Mouse (Mus musculus): ENCODE data around the gene Clec2d. TPM values are rescaled to one million over a fixed set of nuclear protein-coding genes. Genes with fewer than 3 reads are reported as not detected.

The Clec2d gene
- polyA plus RNA-seq, 1 experiment from 2014 or later = not detected

DNA sequence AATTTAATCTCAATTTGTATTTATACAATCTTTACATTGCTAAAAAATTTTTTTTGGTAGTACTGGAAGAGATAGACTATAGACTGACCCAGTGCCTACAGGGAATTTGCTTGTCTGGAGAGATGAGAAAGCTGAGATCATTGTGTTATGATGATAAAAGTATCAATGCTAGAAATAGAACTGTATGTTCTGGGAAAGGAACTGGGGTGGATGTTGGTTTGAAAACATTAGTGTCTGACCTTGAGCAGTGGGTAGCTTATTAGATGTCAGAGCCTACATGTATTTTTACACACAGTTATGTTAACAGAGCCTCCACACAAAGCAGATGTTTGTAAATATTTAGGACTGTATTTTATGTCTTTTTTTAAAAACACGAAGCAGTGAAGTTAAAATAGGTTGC, 43.7 kb downstream of the Clec2d start:
- Histone ChIP-seq H3K9me3 (ENCODE audit: control insufficient read depth, low read length) (no peaks in the 10 kb centered on the region), H3K27ac (ENCODE audit: low read depth, low read length) (no peak overlapping the region), H3K4me1 (ENCODE audit: control insufficient read depth, insufficient read depth, low read length) (no peaks in the 10 kb centered on the region), H3K9ac (ENCODE audit: low read length) (no peak overlapping the region), H3K27me3 (ENCODE audit: control insufficient read depth, insufficient read depth, low read length) (no peaks in the 10 kb centered on the region), H3K36me3 (ENCODE audit: control insufficient read depth, insufficient read depth, low read length) (no peaks in the 10 kb centered on the region), H3K4me2 (ENCODE audit: low read depth) (no peak overlapping the region), H3K4me3 (ENCODE audit: low read depth, low read length) (no peak overlapping the region)
- 65% methylated on average over 1 of the region's 1 CpGs for WGBS
- DNase-seq (ENCODE audit: low spot score) (no peak), ATAC-seq (ENCODE audit: insufficient read depth, low FRiP score, low TSS enrichment) (no peak)

DNA sequence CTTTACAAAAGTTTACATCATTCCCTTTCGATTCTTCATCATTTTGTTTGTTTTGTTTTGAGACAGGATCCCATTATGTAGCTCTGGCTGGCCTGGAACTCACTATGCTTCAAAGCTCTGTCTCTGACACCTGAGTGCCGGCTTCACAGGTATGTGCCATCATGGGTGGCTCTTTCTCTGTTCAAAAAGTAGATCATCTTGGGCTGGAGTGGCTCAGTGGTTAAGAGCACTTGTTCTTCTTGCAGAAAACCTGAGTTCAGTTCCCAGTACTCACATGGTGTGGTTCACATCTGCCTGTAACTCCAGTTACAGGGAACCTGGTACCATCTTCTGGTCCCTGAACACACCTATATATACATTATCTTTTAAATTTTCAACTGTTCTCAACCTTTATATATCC, 44.7 kb downstream of the Clec2d start:
- WGBS = 82% methylated on average over 2 of the region's 2 CpGs
- Histone ChIP-seq H3K9ac (ENCODE audit: low read length) (no peak overlapping the region), H3K4me1 (ENCODE audit: control insufficient read depth, insufficient read depth, low read length) (no peaks in the 10 kb centered on the region), H3K27ac (ENCODE audit: low read depth, low read length) (no peak overlapping the region), H3K4me2 (ENCODE audit: low read depth) (no peak overlapping the region), H3K4me3 (ENCODE audit: low read depth, low read length) (no peak overlapping the region), H3K27me3 (ENCODE audit: control insufficient read depth, insufficient read depth, low read length) (no peaks in the 10 kb centered on the region), H3K36me3 (ENCODE audit: control insufficient read depth, insufficient read depth, low read length) (no peaks in the 10 kb centered on the region), H3K9me3 (ENCODE audit: control insufficient read depth, low read length) (no peaks in the 10 kb centered on the region)
- ATAC-seq (ENCODE audit: insufficient read depth, low FRiP score, low TSS enrichment) = no peak
- no peak for DNase-seq (ENCODE audit: low spot score)

DNA sequence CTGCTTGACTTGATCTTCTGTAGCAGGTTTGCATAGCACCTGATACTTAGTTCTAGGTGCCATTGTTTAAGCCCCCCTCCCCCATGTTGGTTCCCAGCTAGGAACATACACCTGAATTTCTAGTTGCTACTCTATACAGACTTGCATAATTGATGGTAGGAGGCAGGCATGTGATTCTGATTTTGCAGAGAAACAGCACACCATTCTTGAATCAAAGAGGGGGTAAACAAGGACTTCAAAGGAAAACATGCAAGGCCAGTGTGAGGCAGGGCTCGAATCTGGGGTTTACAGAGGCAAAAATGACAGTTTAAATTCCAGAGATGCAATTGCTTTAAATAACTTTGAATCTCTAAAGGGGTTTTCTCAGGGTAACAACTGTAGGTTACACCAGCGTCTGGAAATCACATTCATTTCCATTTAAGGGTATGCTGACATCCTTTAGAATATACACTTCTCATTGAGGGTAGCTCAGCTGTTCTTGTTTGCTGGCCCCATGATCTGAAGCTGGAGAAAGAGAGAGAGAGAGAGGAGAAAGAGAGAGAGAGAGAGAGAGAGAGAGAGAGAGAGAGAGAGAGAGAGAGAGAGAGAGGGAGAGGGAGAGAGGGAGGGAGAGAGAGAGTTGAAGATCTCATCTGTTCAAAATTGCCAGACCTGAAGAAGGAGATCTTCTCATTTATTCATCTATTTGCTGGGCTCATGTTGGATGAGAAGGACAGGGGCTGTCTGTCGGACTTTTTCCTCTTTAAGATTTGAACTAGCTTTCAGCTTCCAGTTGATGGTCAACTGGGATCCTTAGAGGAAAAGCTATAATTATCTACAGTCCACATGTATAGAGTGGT, 48.7 kb downstream of the Clec2d start:
- no peaks in the 10 kb centered on the region for H3K9me3 ChIP-seq (ENCODE audit: control insufficient read depth, low read length)
- no peak overlapping the region for H3K27ac ChIP-seq (ENCODE audit: low read depth, low read length)
- no peaks in the 10 kb centered on the region for H3K27me3 ChIP-seq (ENCODE audit: control insufficient read depth, insufficient read depth, low read length)
- H3K9ac ChIP-seq (ENCODE audit: low read length) = no peak overlapping the region
- ATAC-seq (ENCODE audit: insufficient read depth, low FRiP score, low TSS enrichment) (no peak), DNase-seq (ENCODE audit: low spot score) (no peak)
- no peak overlapping the region for H3K4me3 ChIP-seq (ENCODE audit: low read depth, low read length)
- 55% methylated on average over 3 of the region's 3 CpGs for WGBS
- no peaks in the 10 kb centered on the region for H3K4me1 ChIP-seq (ENCODE audit: control insufficient read depth, insufficient read depth, low read length)
- no peak overlapping the region for H3K4me2 ChIP-seq (ENCODE audit: low read depth)
- no peaks in the 10 kb centered on the region for H3K36me3 ChIP-seq (ENCODE audit: control insufficient read depth, insufficient read depth, low read length)

DNA sequence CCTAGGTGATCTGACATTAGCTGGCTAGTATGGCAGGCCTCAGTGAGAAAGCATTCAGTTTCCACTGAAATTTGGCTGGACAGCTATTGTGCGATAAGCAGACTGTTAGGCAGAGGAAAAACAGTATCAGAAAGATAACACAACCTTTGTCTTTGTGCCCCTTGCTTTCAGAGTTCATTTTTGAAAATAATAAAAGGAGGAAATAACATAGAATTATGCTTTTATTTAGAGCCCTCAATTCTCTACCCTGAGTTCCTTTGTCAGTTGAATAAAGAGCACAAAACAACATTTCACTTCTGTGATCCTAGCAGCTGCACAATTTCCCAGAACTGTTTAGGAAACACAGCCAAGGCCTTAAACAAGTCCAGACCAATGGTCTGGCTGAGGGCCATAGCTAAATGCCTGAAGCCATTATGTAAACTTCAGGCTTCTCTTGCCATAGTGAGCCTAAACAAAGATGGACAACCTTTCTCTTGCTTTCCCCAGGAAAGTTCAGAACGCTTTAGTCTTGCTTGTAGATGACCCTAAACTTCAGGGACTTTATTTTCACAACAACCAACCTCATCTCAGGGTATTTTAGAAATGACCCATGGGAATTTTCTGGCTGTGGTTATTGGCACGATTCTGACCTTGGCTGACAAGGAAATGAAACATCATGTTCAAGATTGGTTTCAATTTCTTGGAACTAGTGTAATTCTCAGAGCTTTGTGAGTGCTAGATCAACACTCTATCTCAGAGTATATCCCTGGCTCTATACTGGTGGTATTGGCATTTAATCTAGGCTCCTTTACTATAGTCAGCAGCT, 49.6 kb downstream of the Clec2d start:
- no peaks in the 10 kb centered on the region for H3K4me1 ChIP-seq (ENCODE audit: control insufficient read depth, insufficient read depth, low read length)
- no peaks in the 10 kb centered on the region for H3K27me3 ChIP-seq (ENCODE audit: control insufficient read depth, insufficient read depth, low read length)
- no peak overlapping the region for H3K4me2 ChIP-seq (ENCODE audit: low read depth)
- H3K9ac ChIP-seq (ENCODE audit: low read length) = no peak overlapping the region
- H3K4me3 ChIP-seq (ENCODE audit: low read depth, low read length) = no peak overlapping the region
- ATAC-seq (ENCODE audit: insufficient read depth, low FRiP score, low TSS enrichment) = no peak
- H3K36me3 ChIP-seq (ENCODE audit: control insufficient read depth, insufficient read depth, low read length) = no peaks in the 10 kb centered on the region
- H3K9me3 ChIP-seq (ENCODE audit: control insufficient read depth, low read length) = no peaks in the 10 kb centered on the region
- no peak overlapping the region for H3K27ac ChIP-seq (ENCODE audit: low read depth, low read length)
- no peak for DNase-seq (ENCODE audit: low spot score)
- 86% methylated on average over 3 of the region's 3 CpGs for WGBS

DNA sequence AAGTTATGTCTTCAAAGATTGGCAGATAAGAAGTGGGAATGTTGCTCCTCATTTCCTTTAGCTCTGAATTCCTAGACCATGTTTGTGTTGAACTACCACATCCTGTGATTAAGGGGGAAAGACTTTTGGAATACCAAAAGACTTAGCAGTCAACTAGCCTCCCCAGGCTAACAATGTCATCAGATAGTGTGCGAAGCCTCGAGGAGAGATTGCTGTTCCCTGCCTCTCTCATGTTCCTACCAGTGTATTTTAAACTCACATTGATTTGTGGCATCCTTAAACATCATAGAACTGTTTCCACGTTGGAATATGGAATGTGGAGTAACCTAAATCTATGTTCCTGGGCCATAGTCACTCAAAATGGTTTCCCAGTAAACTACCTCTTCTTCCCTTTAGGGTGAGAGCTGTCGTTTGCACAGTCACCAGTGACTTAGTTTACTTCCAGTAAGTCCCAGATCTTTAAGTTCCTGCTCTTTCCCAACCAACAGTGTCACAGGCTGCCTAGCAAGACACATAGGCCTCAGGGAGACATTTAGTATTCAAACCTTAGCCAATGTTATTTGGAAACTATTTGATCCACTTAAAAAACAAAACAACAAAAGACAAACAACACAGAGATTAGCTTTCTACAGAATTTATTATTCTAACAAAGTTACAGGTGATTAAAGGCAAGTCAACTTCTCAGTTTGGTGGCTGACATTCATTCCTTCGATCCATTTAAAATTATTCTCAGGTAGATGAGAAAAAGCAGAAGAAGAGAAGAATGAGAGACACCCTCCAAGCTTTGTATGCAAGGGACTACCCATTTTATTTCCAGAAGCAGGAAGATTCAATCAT, 51.8 kb downstream of the Clec2d start:
- 79% methylated on average over 5 of the region's 5 CpGs for WGBS
- Histone ChIP-seq H3K4me2 (ENCODE audit: low read depth) (no peak overlapping the region), H3K36me3 (ENCODE audit: control insufficient read depth, insufficient read depth, low read length) (no peaks in the 10 kb centered on the region), H3K4me1 (ENCODE audit: control insufficient read depth, insufficient read depth, low read length) (no peaks in the 10 kb centered on the region), H3K9ac (ENCODE audit: low read length) (no peak overlapping the region), H3K27ac (ENCODE audit: low read depth, low read length) (no peak overlapping the region), H3K27me3 (ENCODE audit: control insufficient read depth, insufficient read depth, low read length) (no peaks in the 10 kb centered on the region), H3K9me3 (ENCODE audit: control insufficient read depth, low read length) (no peaks in the 10 kb centered on the region), H3K4me3 (ENCODE audit: low read depth, low read length) (no peak overlapping the region)
- ATAC-seq (ENCODE audit: insufficient read depth, low FRiP score, low TSS enrichment) = no peak
- no peak for DNase-seq (ENCODE audit: low spot score)

DNA sequence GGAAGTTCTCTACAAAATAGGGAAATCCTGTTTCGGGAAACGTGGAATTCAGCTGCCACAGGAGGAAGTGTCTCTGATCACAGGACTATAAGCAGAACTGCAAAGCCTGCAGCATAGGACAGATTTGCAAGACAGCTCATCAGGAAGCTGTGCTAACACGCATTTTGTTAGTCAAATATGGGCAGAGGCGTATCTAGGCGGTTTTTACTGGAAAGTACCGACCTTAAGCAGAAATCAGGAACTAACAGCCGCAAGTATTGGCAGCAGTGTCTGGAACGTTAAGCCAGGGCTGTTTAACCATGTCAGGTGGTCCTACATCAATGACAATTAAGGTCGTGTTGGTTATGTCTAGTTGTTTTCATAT, 52.4 kb downstream of the Clec2d start:
- DNase-seq (ENCODE audit: low spot score) (no peak), ATAC-seq (ENCODE audit: insufficient read depth, low FRiP score, low TSS enrichment) (no peak)
- no peaks in the 10 kb centered on the region for H3K4me1 ChIP-seq (ENCODE audit: control insufficient read depth, insufficient read depth, low read length)
- H3K9me3 ChIP-seq (ENCODE audit: control insufficient read depth, low read length) = no peaks in the 10 kb centered on the region
- H3K9ac ChIP-seq (ENCODE audit: low read length) = no peak overlapping the region
- no peaks in the 10 kb centered on the region for H3K27me3 ChIP-seq (ENCODE audit: control insufficient read depth, insufficient read depth, low read length)
- WGBS = 81% methylated on average over 9 of the region's 9 CpGs
- H3K36me3 ChIP-seq (ENCODE audit: control insufficient read depth, insufficient read depth, low read length) = no peaks in the 10 kb centered on the region
- H3K27ac ChIP-seq (ENCODE audit: low read depth, low read length) = no peak overlapping the region
- no peak overlapping the region for H3K4me2 ChIP-seq (ENCODE audit: low read depth)
- H3K4me3 ChIP-seq (ENCODE audit: low read depth, low read length) = no peak overlapping the region

DNA sequence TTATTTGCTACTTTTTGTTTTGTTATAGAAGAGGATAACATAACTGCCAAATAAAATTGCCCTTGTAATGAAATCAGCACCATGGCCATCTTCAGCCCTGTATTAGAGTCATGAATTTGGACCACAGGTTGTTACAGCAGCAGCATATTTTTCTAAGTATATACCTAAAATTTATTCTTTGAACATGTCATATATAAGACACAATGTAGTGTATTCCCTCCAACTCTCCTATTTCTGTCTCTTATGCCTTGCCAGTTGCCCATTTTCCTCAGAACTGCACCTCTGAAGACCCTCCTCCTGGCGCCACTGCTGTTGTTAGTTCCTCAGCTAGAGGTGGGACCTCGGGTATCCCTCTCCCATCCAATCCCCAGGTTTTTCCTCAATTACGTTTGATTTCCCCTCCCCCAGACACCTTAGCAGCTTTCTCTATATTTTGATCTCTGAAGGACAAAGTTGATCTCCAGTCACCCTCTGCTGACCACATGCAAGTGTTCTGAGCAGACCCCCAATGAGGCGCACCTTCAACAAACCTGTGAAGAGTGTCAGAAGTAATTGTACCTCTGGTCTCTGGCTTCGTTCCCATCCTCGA, 53.0 kb downstream of the Clec2d start:
- no peak overlapping the region for H3K9ac ChIP-seq (ENCODE audit: low read length)
- no peak overlapping the region for H3K4me2 ChIP-seq (ENCODE audit: low read depth)
- no peak for DNase-seq (ENCODE audit: low spot score)
- WGBS = 87% methylated on average over 6 of the region's 6 CpGs
- no peaks in the 10 kb centered on the region for H3K4me1 ChIP-seq (ENCODE audit: control insufficient read depth, insufficient read depth, low read length)
- no peak overlapping the region for H3K4me3 ChIP-seq (ENCODE audit: low read depth, low read length)
- no peaks in the 10 kb centered on the region for H3K27me3 ChIP-seq (ENCODE audit: control insufficient read depth, insufficient read depth, low read length)
- no peaks in the 10 kb centered on the region for H3K36me3 ChIP-seq (ENCODE audit: control insufficient read depth, insufficient read depth, low read length)
- no peaks in the 10 kb centered on the region for H3K9me3 ChIP-seq (ENCODE audit: control insufficient read depth, low read length)
- H3K27ac ChIP-seq (ENCODE audit: low read depth, low read length) = no peak overlapping the region
- no peak for ATAC-seq (ENCODE audit: insufficient read depth, low FRiP score, low TSS enrichment)

DNA sequence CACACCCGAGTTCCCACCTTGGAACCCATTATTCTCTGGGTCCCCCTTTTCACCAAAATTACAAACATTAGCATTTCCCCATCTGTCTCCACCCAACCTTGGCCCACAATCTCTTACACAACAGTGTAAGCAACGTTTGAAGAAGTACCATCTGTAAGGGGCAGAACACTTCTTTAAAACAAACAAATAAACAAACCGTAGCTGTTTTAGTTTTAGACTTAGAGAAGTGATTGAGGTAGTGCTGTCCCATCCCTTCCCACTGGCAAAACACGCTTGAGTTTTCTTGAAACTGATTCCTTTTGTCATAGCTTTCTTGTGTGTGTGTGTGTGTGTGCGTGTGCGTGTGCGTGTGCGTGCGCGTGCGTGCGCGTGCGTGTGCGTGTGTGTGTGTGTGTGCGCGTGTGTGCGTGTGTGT, 53.5 kb downstream of the Clec2d start:
- H3K36me3 ChIP-seq (ENCODE audit: control insufficient read depth, insufficient read depth, low read length) = no peaks in the 10 kb centered on the region
- no peaks in the 10 kb centered on the region for H3K27me3 ChIP-seq (ENCODE audit: control insufficient read depth, insufficient read depth, low read length)
- no peak overlapping the region for H3K27ac ChIP-seq (ENCODE audit: low read depth, low read length)
- DNase-seq (ENCODE audit: low spot score) (no peak), ATAC-seq (ENCODE audit: insufficient read depth, low FRiP score, low TSS enrichment) (no peak)
- H3K4me3 ChIP-seq (ENCODE audit: low read depth, low read length) = no peak overlapping the region
- H3K4me2 ChIP-seq (ENCODE audit: low read depth) = no peak overlapping the region
- H3K9ac ChIP-seq (ENCODE audit: low read length) = no peak overlapping the region
- no peaks in the 10 kb centered on the region for H3K4me1 ChIP-seq (ENCODE audit: control insufficient read depth, insufficient read depth, low read length)
- no peaks in the 10 kb centered on the region for H3K9me3 ChIP-seq (ENCODE audit: control insufficient read depth, low read length)
- 83% methylated on average over 10 of the region's 18 CpGs for WGBS
